Mouse (Mus musculus): ENCODE measurements at regions not wholly inside any gene's neighbourhood (a gene's known extent, or its start where the extent isn't known, plus 50 kb on each side); places are given as distances from the start of the nearest gene placed in this dataset.

- no peak for TF ChIP-seq MYOD1 (IDR thresholded peaks at IDR 0.05; ENCODE audit: control insufficient read depth in 1 of 3, insufficient read length in 2 of 3, low read depth in 2 of 3)
- TF ChIP-seq TCF12 (IDR thresholded peaks at IDR 0.05; ENCODE audit: insufficient read depth, poor library complexity, severe bottlenecking): no peak
- TF ChIP-seq POLR2AphosphoS2 (IDR thresholded peaks at IDR 0.05; ENCODE audit: insufficient read length, low read depth): no peak
- no peak for TF ChIP-seq MAX (IDR thresholded peaks at IDR 0.05; ENCODE audit: low read depth)
- no peak for TF ChIP-seq POLR2A (IDR thresholded peaks at IDR 0.05; ENCODE audit: insufficient read length, low read depth)
- no peak for TF ChIP-seq CEBPB (IDR thresholded peaks at IDR 0.05; ENCODE audit: insufficient read depth, poor library complexity, severe bottlenecking)
- TF ChIP-seq USF1 (IDR thresholded peaks at IDR 0.05; ENCODE audit: low read depth): no peak
- no peak for TF ChIP-seq MYOG (IDR thresholded peaks at IDR 0.05; ENCODE audit: control insufficient read depth in 1 of 3, insufficient read depth in 1 of 3, insufficient read length in 2 of 3, low read depth in 2 of 3)
Measured at GRCm38 (mm10) chr15:40533451-40533873, 399.3 kb downstream of the 9330182O14Rik start.
